Mouse (Mus musculus): ENCODE results near the gene Ndufa10. TPM values are rescaled to one million over a fixed set of nuclear protein-coding genes. Genes with fewer than 3 reads are reported as not detected.
A peak's percentile ranks its signal among the peaks of the same experiment; 100 is the strongest.

Ndufa10 gene
- polyA plus RNA-seq, 1 experiment from 2014 or later, result 404 TPM

DNA sequence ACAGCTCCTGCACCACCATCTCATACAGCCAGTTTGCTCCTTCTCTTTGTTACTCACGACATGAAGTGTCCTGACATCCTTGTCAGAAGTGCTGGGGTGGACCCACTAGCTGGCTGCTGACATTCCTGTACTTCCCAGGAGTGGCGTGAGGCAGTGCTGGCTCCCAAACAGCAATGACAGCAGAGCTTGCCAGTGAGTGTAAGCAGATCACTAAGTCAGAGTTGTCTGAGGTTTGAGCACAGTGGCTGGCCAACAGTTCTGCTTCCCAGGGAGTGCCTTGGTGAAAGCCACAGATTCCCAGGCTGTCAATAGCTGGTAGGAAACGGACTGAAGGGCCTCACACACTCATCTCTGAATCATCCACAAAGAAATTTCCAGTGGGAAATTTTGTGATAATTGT, 25.4 kb downstream of the Ndufa10 start:
- 61% methylated on average over 3 of the region's 3 CpGs for WGBS
- Histone ChIP-seq H3K9me3 (no peaks in the 10 kb centered on the region), H3K27me3 (ENCODE audit: insufficient read depth, poor library complexity, severe bottlenecking) (no peaks in the 10 kb centered on the region), H3K36me3 (peaks cover 90% of the 10 kb centered on the region), H3K27ac (no peak overlapping the region), H3K4me1 (peaks cover 5% of the 10 kb centered on the region; the same call in 1 of the 2 replicates), H3K4me3 (no peak overlapping the region)
- DNase-seq (ENCODE audit: low spot score), result no peak

GRCm38 (mm10) chr1:92441453-92442063, 32.1 kb downstream of the Ndufa10 start:
- 40% methylated on average over 6 of the region's 6 CpGs for WGBS
- Histone ChIP-seq H3K4me1 (peaks cover 36% of the 10 kb centered on the region), H3K27ac (no peak overlapping the region), H3K36me3 (peaks cover 74% of the 10 kb centered on the region), H3K9me3 (no peaks in the 10 kb centered on the region), H3K4me3 (no peak overlapping the region), H3K27me3 (ENCODE audit: insufficient read depth, poor library complexity, severe bottlenecking) (no peaks in the 10 kb centered on the region)
- DNase-seq (ENCODE audit: low spot score), result peak; percentile 73

GRCm38 (mm10) chr1:92440066-92440750, 33.5 kb downstream of the Ndufa10 start:
- Histone ChIP-seq H3K27me3 (ENCODE audit: insufficient read depth, poor library complexity, severe bottlenecking) (no peaks in the 10 kb centered on the region), H3K4me1 (peaks cover 45% of the 10 kb centered on the region), H3K4me3 (no peak overlapping the region), H3K27ac (no peak overlapping the region), H3K36me3 (peaks cover 61% of the 10 kb centered on the region), H3K9me3 (no peaks in the 10 kb centered on the region)
- DNase-seq (ENCODE audit: low spot score), result no peak
- 82% methylated on average over 9 of the region's 9 CpGs for WGBS

- Histone ChIP-seq H3K4me3 (no peak overlapping the region), H3K36me3 (peaks cover 42% of the 10 kb centered on the region), H3K4me1 (peaks cover 45% of the 10 kb centered on the region), H3K27me3 (ENCODE audit: insufficient read depth, poor library complexity, severe bottlenecking) (no peaks in the 10 kb centered on the region), H3K27ac (peak overlapping the region; percentile 75), H3K9me3 (no peaks in the 10 kb centered on the region)
- 29% methylated on average over 9 of the region's 9 CpGs for WGBS
- DNase-seq (ENCODE audit: low spot score), result peak; percentile 82
Observed at GRCm38 (mm10) chr1:92437678-92438271, 35.9 kb downstream of the Ndufa10 start.

DNA sequence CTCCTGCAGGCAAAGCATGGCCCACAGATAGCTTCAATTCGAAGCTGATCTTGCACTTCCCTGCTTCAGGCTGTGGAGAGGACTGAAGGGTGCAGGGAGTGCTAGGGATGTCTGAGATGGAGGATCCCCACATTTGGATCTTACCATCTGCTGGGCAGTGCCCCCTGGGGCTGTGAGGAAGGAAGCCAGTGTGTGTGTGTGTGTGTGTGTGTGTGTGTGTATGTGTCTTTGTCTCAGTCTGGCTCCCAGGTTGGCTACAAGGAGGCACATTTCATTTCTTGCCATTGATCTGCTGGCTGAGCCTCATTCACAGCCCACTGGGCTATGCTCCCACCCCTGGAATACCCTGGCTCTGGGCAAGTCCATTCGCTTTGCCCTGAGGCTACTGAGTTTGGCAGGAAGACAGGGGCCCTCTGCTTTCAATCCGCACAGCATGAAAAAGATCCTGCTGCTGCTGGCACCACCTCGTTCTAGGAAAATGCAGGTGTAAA, 36.8 kb downstream of the Ndufa10 start:
- H3K4me1 ChIP-seq, result peaks cover 46% of the 10 kb centered on the region
- no peaks in the 10 kb centered on the region for H3K9me3 ChIP-seq
- peaks cover 33% of the 10 kb centered on the region for H3K36me3 ChIP-seq
- no peak for DNase-seq (ENCODE audit: low spot score)
- WGBS, result 58% methylated on average over 4 of the region's 4 CpGs
- no peak overlapping the region for H3K4me3 ChIP-seq
- peak overlapping the region; percentile 2; the same call in 1 of the 2 replicates for H3K27ac ChIP-seq
- H3K27me3 ChIP-seq (ENCODE audit: insufficient read depth, poor library complexity, severe bottlenecking), result no peaks in the 10 kb centered on the region

- Histone ChIP-seq H3K27me3 (ENCODE audit: insufficient read depth, poor library complexity, severe bottlenecking) (no peaks in the 10 kb centered on the region), H3K9me3 (no peaks in the 10 kb centered on the region), H3K4me1 (peaks cover 40% of the 10 kb centered on the region), H3K4me3 (no peak overlapping the region), H3K27ac (no peak overlapping the region), H3K36me3 (peaks cover 17% of the 10 kb centered on the region)
- no peak for DNase-seq (ENCODE audit: low spot score)
- WGBS, result 75% methylated on average over 1 of the region's 1 CpGs
Observed at GRCm38 (mm10) chr1:92434986-92435385, 38.7 kb downstream of the Ndufa10 start.

DNA sequence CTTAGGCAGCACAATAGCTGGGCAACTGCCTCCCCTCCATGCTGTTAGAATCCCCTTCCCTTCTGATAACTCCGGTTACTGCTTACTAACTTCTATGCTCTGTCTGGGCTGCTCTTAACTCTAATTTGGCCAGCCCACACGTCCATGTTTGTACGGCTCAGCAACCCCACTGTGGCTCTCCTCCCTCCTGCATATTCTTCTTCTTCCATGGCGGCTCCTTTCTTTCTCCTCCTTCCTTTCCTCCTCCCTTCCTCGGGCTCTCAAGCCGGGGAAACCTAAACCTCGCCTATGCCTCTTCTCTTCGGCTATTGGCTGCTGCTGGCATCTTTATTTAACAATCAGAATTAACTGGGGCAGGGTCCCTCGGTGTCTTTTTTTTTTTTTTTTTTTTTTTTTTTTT, 40.9 kb downstream of the Ndufa10 start:
- H3K9me3 ChIP-seq, result no peaks in the 10 kb centered on the region
- H3K27me3 ChIP-seq (ENCODE audit: insufficient read depth, poor library complexity, severe bottlenecking), result no peaks in the 10 kb centered on the region
- no peak overlapping the region for H3K4me3 ChIP-seq
- H3K4me1 ChIP-seq, result peaks cover 25% of the 10 kb centered on the region
- no peak overlapping the region for H3K27ac ChIP-seq
- H3K36me3 ChIP-seq, result no peaks in the 10 kb centered on the region
- DNase-seq (ENCODE audit: low spot score), result no peak
- WGBS, result 80% methylated on average over 9 of the region's 9 CpGs

GRCm38 (mm10) chr1:92432098-92432497, 41.6 kb downstream of the Ndufa10 start:
- H3K4me3 ChIP-seq, result no peak overlapping the region
- no peaks in the 10 kb centered on the region for H3K27me3 ChIP-seq (ENCODE audit: insufficient read depth, poor library complexity, severe bottlenecking)
- H3K9me3 ChIP-seq, result no peaks in the 10 kb centered on the region
- no peaks in the 10 kb centered on the region for H3K36me3 ChIP-seq
- WGBS, result 71% methylated on average over 4 of the region's 4 CpGs
- peaks cover 18% of the 10 kb centered on the region for H3K4me1 ChIP-seq
- DNase-seq (ENCODE audit: low spot score), result no peak
- no peak overlapping the region for H3K27ac ChIP-seq

DNA sequence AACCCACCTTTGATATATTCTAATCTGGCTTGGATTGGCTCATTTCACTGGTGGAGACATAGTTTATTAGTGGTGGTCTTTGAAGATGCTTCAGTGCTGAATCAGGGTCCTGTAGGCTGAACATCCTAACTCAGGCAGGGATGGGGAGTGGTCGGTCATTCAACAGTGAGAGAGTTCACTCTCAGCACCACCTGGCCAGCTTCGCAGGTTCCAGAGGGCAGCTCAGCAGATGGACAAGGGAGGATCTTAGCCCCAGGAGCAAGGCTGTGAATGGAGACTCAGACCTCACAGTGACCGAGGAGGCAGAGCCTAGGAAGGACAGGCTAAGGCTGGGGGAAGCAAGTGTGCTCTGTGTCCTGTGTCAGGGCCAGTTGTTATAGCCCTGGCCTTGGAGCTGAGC, 42.2 kb downstream of the Ndufa10 start:
- Histone ChIP-seq H3K4me1 (peaks cover 11% of the 10 kb centered on the region), H3K36me3 (no peaks in the 10 kb centered on the region), H3K27me3 (ENCODE audit: insufficient read depth, poor library complexity, severe bottlenecking) (no peaks in the 10 kb centered on the region), H3K4me3 (no peak overlapping the region), H3K9me3 (no peaks in the 10 kb centered on the region), H3K27ac (no peak overlapping the region)
- DNase-seq (ENCODE audit: low spot score), result no peak
- 72% methylated on average over 3 of the region's 3 CpGs for WGBS

DNA sequence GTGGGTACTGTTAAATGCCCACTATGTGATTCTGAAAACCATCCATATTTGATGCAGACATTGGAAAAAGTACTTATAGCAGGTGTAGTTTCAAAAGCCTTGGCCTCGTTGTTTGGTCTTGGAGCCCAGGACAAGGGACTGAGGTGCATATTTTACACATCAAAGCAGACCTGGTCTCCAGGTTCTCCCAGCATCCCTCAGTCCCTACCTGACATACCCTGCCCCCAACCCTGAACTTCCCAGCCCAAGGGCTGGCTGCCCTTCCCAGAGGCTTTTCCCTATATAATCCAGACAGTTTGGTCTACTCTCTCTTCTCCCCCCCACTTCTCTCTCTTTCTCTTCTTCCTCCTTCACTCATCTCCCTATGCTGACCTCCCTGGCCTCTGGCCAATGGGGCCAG, 42.7 kb downstream of the Ndufa10 start:
- Histone ChIP-seq H3K27ac (no peak overlapping the region), H3K36me3 (no peaks in the 10 kb centered on the region), H3K9me3 (no peaks in the 10 kb centered on the region), H3K4me3 (no peak overlapping the region), H3K27me3 (ENCODE audit: insufficient read depth, poor library complexity, severe bottlenecking) (no peaks in the 10 kb centered on the region), H3K4me1 (peaks cover 7% of the 10 kb centered on the region)
- no peak for DNase-seq (ENCODE audit: low spot score)
- WGBS, result 84% methylated on average over 1 of the region's 1 CpGs

DNA sequence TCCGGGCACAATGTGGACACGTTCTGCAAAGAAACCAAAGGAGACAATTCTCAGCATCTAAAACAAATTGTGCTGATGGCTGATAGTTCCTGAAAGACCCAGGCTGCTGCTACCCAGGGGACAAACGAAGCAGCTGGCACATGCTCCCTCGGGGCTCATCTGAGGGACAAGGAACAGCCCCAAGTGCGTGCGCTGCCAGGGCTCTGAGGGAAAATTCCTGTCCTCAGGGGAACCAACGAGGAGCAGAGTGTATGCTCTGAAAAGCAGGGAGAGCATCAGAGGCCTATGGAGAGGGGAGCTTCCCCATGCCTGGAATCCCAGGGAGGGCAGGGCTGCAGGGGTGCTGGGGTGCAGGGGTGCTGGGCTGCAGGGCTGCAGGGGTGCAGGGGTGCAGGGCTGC, 48.9 kb downstream of the Ndufa10 start:
- H3K36me3 ChIP-seq, result no peaks in the 10 kb centered on the region
- H3K4me3 ChIP-seq, result no peak overlapping the region
- no peaks in the 10 kb centered on the region; the same call in 1 of the 2 replicates for H3K27me3 ChIP-seq (ENCODE audit: insufficient read depth, poor library complexity, severe bottlenecking)
- H3K9me3 ChIP-seq, result no peaks in the 10 kb centered on the region
- no peaks in the 10 kb centered on the region for H3K4me1 ChIP-seq
- WGBS, result 66% methylated on average over 7 of the region's 7 CpGs
- no peak overlapping the region for H3K27ac ChIP-seq
- no peak for DNase-seq (ENCODE audit: low spot score)

DNA sequence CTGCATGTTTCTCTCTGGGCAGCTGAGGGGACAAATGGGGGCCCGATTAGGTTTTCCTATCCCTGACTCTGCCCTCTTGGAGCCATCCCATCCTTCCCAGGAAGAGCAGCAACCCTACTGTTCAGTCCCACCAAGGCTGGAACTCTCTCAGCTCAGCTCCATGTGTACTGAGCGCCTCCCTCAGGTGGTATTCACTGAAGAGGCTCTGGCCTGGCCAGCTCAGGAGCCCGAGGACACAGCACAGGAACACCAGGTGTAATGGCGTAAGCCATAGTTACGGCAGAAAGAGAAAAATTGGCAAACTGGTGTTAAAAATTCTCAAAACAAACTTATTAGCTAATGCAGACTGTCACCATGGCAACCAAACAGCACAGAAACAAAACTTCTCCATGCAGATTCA, 68.5 kb downstream of the Ndufa10 start:
- H3K9me3 ChIP-seq, result no peaks in the 10 kb centered on the region
- no peak overlapping the region for H3K27ac ChIP-seq
- no peaks in the 10 kb centered on the region for H3K36me3 ChIP-seq
- no peak for DNase-seq (ENCODE audit: low spot score)
- no peak overlapping the region for H3K4me3 ChIP-seq
- H3K4me1 ChIP-seq, result peaks cover 7% of the 10 kb centered on the region; the same call in 1 of the 2 replicates
- H3K27me3 ChIP-seq (ENCODE audit: insufficient read depth, poor library complexity, severe bottlenecking), result no peaks in the 10 kb centered on the region
- WGBS, result 76% methylated on average over 5 of the region's 5 CpGs

GRCm38 (mm10) chr1:92400556-92400955, 73.1 kb downstream of the Ndufa10 start:
- Histone ChIP-seq H3K27me3 (ENCODE audit: insufficient read depth, poor library complexity, severe bottlenecking) (no peaks in the 10 kb centered on the region), H3K36me3 (no peaks in the 10 kb centered on the region), H3K4me1 (peaks cover 27% of the 10 kb centered on the region), H3K27ac (0 out of 2 replicates have a peak overlapping the region, but pooled peaks have one; percentile 10), H3K9me3 (no peaks in the 10 kb centered on the region), H3K4me3 (no peak overlapping the region)
- DNase-seq (ENCODE audit: low spot score), result no peak
- WGBS, result 91% methylated on average over 2 of the region's 2 CpGs

Data from heart, embryonic 10.5 days (tissue).